Mouse (Mus musculus) embryonic facial prominence, embryonic 11.5 days (tissue): ENCODE measurements around the gene Bmp7. TPM values are rescaled to one million over a fixed set of nuclear protein-coding genes. Genes with fewer than 3 reads are reported as not detected.

Source experiments
- ATAC-seq: fragments of 200-750 bp; cut with Nextera tagmentation; replicated peaks from 2 replicates; pipeline ENCODE4 v1.8.0; 2017; ENCODE audit warnings: low read depth; ENCODE audit not compliant: insufficient number of reproducible peaks, low FRiP score, low TSS enrichment
- DNase-seq: peaks from one replicate; pipeline ENCODE4 v3.0.0-alpha.2; 2015; ENCODE audit warnings: low spot score
- H3K27ac ChIP-seq: fragments of 300-500 bp; sonication (generic); replicated peaks from 2 replicates; pipeline ENCODE4 v1.5.1; 2014; ENCODE audit warnings: mild to moderate bottlenecking, low read depth, low read length, control low read depth
- H3K27me3 ChIP-seq: fragments of 300-500 bp; sonication (generic); 2 replicates; pipeline ENCODE4 v1.6.1; 2014; ENCODE audit warnings: mild to moderate bottlenecking, low read length, moderate library complexity, mixed read lengths; ENCODE audit not compliant: control insufficient read depth, insufficient read depth
- H3K36me3 ChIP-seq: fragments of 300-500 bp; sonication (generic); replicated peaks from 2 replicates; pipeline ENCODE4 v1.6.1; 2014; ENCODE audit warnings: low read depth, mild to moderate bottlenecking, low read length, moderate library complexity, mixed read lengths; ENCODE audit not compliant: control insufficient read depth, insufficient read depth
- H3K4me1 ChIP-seq: fragments of 300-500 bp; sonication (generic); 2 replicates; pipeline ENCODE4 v1.6.1; 2014; ENCODE audit warnings: low read length, mixed read lengths; ENCODE audit not compliant: control insufficient read depth, insufficient read depth
- H3K4me2 ChIP-seq: fragments of 300-500 bp; sonication (generic); 2 replicates; pipeline ENCODE4 v1.6.1; 2014; ENCODE audit warnings: low read depth, mild to moderate bottlenecking, control low read depth, low read length, moderate library complexity
- H3K4me3 ChIP-seq: fragments of 300-500 bp; sonication (generic); 2 replicates; pipeline ENCODE4 v1.5.1; 2014; ENCODE audit warnings: low read depth, low read length, control low read depth
- H3K9ac ChIP-seq: fragments of 300-500 bp; sonication (generic); replicated peaks from 2 replicates; pipeline ENCODE4 v1.6.1; 2014; ENCODE audit warnings: mild to moderate bottlenecking, control low read depth, low read length
- H3K9me3 ChIP-seq: fragments of 300-500 bp; sonication (generic); replicated peaks from 2 replicates; pipeline ENCODE4 v1.6.1; 2016; ENCODE audit warnings: mild to moderate bottlenecking, low read length, inconsistent platforms, mixed read lengths; ENCODE audit not compliant: control insufficient read depth
- WGBS: fragments of 180-500 bp; shearing (Covaris S2); extraction: QIAGEN DNeasy Blood & Tissue Kit; methylation state at CpG from one replicate; pipeline ENCODE4 v1.1.7; 2014; 5-methylcytosine and 5-hydroxymethylcytosine counted together
- polyA plus RNA-seq: library from polyadenylated mRNA; unstranded; fragments of >200 nt; fragmentation: Nextera tagmentation; extraction: Ambion mirVana; gene quantifications from 2 replicates; pipeline ENCODE4 v1.2.1, GENCODE M21; 2014

Bmp7 gene
- polyA plus RNA-seq, 1 experiment from 2014 or later = 26.2 TPM

GRCm38 (mm10) chr2:172931137-172931898 is 8.8 kb downstream of the Bmp7 start:
- DNase-seq = no peak
- Histone ChIP-seq H3K4me2 (no peak overlapping the region), H3K4me1 (peaks cover 20% of the 10 kb centered on the region), H3K27ac (no peak overlapping the region), H3K4me3 (no peak overlapping the region), H3K36me3 (no peaks in the 10 kb centered on the region), H3K9ac (no peak overlapping the region), H3K27me3 (peaks cover 2% of the 10 kb centered on the region; the same call in 1 of the 2 replicates), H3K9me3 (no peaks in the 10 kb centered on the region)
- ATAC-seq = no peak
- WGBS = 77% methylated on average over 17 of the region's 17 CpGs

DNA sequence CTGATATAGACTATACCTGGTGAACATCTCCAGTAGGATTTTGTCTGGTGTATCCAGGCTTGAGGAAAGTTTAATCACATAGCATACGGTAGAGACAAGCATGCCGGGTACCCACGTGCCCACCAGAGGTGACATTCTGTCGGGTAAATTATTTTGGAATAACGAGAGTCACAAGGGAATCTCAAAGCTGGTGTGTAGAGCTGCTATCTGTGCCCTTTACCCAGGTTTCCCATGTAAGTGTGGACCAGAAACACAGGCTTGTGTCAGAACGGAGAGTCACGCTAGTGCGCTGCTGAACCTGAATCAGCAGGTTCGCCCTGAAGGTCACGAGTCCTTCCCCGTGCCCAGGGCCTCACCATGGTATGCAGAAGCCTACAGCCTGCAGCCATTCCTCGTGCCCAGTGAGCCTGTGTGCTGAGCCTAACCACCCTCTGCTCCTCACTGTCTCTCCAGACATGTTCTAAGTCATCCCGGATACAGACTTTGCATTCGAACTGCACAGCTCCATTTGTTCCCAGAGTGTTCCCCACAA is 10.2 kb downstream of the Bmp7 start:
- no peak overlapping the region for H3K4me3 ChIP-seq

DNA sequence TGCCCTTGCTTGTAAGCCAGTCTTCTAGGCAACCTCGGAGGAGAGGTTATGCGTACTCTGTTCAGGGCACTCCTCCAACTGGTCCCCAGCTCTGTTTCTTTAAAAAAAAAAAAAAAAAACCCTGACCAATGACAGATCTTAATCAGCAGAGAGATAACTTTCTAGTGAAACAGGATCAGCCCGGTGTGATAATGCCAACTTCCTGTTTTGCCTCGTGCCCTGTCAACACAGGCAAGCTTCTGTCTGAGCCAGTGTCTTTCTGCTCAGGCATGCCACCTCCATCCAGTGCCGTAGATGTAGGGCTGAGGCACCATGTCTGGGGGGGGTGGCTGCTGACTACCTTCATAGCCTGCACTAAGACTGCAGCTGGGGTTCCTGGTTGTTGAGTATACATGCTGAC is 12.5 kb downstream of the Bmp7 start:
- Histone ChIP-seq H3K36me3 (no peaks in the 10 kb centered on the region), H3K9me3 (no peaks in the 10 kb centered on the region), H3K4me3 (no peak overlapping the region), H3K27ac (no peak overlapping the region), H3K9ac (no peak overlapping the region), H3K27me3 (no peaks in the 10 kb centered on the region), H3K4me1 (peaks cover 11% of the 10 kb centered on the region), H3K4me2 (no peak overlapping the region)
- ATAC-seq = no peak
- 67% methylated on average over 5 of the region's 5 CpGs for WGBS
- no peak for DNase-seq

More for the DNA sequence above, 10.2 kb downstream of the Bmp7 start:
- H3K4me1 ChIP-seq = peaks cover 20% of the 10 kb centered on the region
- no peak for DNase-seq
- H3K4me2 ChIP-seq = 0 out of 2 replicates have a peak overlapping the region, but pooled peaks have one; percentile 4
- no peak overlapping the region for H3K27ac ChIP-seq
- no peak overlapping the region for H3K9ac ChIP-seq
- H3K9me3 ChIP-seq = no peaks in the 10 kb centered on the region
- WGBS = 75% methylated on average over 14 of the region's 14 CpGs
- H3K27me3 ChIP-seq = 0 out of 2 replicates have a peak, but pooled peaks cover 2% of the 10 kb centered on the region
- no peaks in the 10 kb centered on the region for H3K36me3 ChIP-seq
- ATAC-seq = no peak

GRCm38 (mm10) chr2:172926311-172926710 is 13.8 kb downstream of the Bmp7 start:
- WGBS = 78% methylated on average over 4 of the region's 4 CpGs
- no peak for DNase-seq
- no peak overlapping the region for H3K4me2 ChIP-seq
- H3K27ac ChIP-seq = no peak overlapping the region
- no peaks in the 10 kb centered on the region for H3K36me3 ChIP-seq
- H3K9ac ChIP-seq = no peak overlapping the region
- H3K4me3 ChIP-seq = no peak overlapping the region
- H3K9me3 ChIP-seq = no peaks in the 10 kb centered on the region
- peaks cover 11% of the 10 kb centered on the region for H3K4me1 ChIP-seq
- no peaks in the 10 kb centered on the region for H3K27me3 ChIP-seq
- no peak for ATAC-seq

- DNase-seq = peak; percentile 86
- Histone ChIP-seq H3K9ac (no peak overlapping the region), H3K27ac (no peak overlapping the region), H3K9me3 (no peaks in the 10 kb centered on the region), H3K36me3 (no peaks in the 10 kb centered on the region), H3K4me2 (no peak overlapping the region), H3K27me3 (no peaks in the 10 kb centered on the region), H3K4me1 (peaks cover 9% of the 10 kb centered on the region), H3K4me3 (no peak overlapping the region)
- ATAC-seq = 0 out of 2 replicates have a peak, but pooled peaks have one; percentile 15
- WGBS = 17% methylated on average over 6 of the region's 6 CpGs
These were observed 15.2 kb downstream of the Bmp7 start for GRCm38 (mm10) chr2:172924961-172925360.

DNA sequence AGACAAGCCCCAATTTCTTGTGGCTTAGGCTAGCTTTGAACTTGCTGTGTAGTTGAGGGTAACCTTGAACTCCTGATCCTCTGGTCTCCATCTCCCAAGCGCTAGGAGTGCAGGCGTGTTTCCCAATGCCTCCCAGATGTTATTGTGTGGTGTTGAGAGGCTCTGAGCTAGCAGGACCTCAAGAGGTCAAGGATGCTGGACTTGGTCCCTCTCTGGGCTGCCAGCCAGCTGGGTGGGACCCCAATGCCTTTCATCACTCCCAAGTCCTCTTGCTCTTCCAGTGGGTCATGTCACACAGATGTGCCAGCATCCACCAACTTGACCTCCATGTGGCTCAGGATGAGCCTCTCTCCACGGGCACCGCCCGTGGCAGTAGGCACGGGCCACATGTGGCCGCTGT is 16.9 kb downstream of the Bmp7 start:
- WGBS = 86% methylated on average over 7 of the region's 7 CpGs
- no peak for ATAC-seq

GRCm38 (mm10) chr2:172922597-172922996 is 17.5 kb downstream of the Bmp7 start:
- no peaks in the 10 kb centered on the region for H3K36me3 ChIP-seq
- 48% methylated on average over 5 of the region's 5 CpGs for WGBS
- no peaks in the 10 kb centered on the region for H3K27me3 ChIP-seq
- peaks cover 6% of the 10 kb centered on the region for H3K4me1 ChIP-seq
- no peak overlapping the region for H3K27ac ChIP-seq
- H3K4me3 ChIP-seq = no peak overlapping the region
- DNase-seq = no peak
- H3K4me2 ChIP-seq = no peak overlapping the region
- H3K9ac ChIP-seq = no peak overlapping the region
- no peak for ATAC-seq
- no peaks in the 10 kb centered on the region for H3K9me3 ChIP-seq

More for the DNA sequence above, 16.9 kb downstream of the Bmp7 start:
- Histone ChIP-seq H3K27ac (no peak overlapping the region), H3K4me1 (peaks cover 6% of the 10 kb centered on the region), H3K36me3 (no peaks in the 10 kb centered on the region), H3K4me2 (no peak overlapping the region), H3K9ac (no peak overlapping the region), H3K9me3 (no peaks in the 10 kb centered on the region), H3K27me3 (no peaks in the 10 kb centered on the region), H3K4me3 (no peak overlapping the region)
- no peak for DNase-seq

- Histone ChIP-seq H3K27me3 (no peaks in the 10 kb centered on the region), H3K36me3 (no peaks in the 10 kb centered on the region), H3K4me2 (no peak overlapping the region), H3K9ac (no peak overlapping the region), H3K27ac (no peak overlapping the region), H3K4me1 (peaks cover 4% of the 10 kb centered on the region; the same call in 1 of the 2 replicates), H3K9me3 (no peaks in the 10 kb centered on the region), H3K4me3 (no peak overlapping the region)
- ATAC-seq = no peak
- no peak for DNase-seq
- WGBS = 82% methylated on average over 14 of the region's 14 CpGs
These were observed 26.1 kb downstream of the Bmp7 start for GRCm38 (mm10) chr2:172914018-172914417.
